Mouse (Mus musculus): Measurements from ENCODE around the gene Dlg1. TPM values are rescaled to one million over a fixed set of nuclear protein-coding genes. Genes with fewer than 3 reads are reported as not detected.
A peak's percentile ranks its signal among the peaks of the same experiment; 100 is the strongest.
"Not testable (repeated sequence)": the region's sequence is repeated elsewhere in the genome, so short reads cannot be mapped to it uniquely, and the experiment has no call there.

Gene Dlg1
- total RNA-seq, 1 experiment from 2014 or later: 70.2 TPM

DNA sequence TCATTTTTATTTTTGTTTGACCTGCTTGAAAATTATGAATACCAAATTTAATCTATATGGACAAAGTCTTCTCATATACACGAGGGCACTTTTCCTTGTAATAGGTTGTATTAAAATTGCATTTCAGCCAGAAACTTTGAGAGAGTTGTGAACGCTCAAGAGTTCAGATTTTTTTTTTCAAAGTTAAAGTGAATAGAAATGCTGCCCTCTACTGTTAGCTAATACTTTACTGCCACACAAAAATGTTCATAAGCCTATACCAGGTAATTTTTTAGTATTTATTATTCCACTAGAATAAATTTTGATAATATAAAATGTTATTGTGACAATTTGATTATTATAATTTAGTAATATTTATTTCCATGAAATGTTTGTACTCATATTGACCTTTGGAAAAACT is 42.0 kb downstream of the Dlg1 start:
- no peak for ATAC-seq (replicated peaks; ENCODE audit: insufficient number of reproducible peaks, low FRiP score, low TSS enrichment, poor library complexity, severe bottlenecking)

DNA sequence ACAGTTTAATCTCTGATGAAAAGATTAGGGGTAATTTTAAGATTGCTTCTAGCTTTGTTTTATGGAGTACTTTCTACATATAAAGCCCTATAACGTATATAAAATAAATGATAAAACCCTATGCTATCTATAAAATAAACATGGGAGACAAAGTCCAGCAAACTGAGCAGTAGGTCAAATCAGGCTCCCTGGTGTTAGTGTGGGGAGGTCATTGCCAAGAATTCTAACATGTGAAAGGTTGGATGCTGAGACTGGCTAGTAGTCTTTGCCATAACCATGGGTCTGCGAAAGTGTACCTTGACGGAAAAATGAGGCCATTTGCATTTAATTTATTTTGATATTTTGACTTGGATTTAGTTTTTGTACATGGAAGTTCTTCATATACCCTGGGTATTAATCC is 42.7 kb downstream of the Dlg1 start:
- no peak for ATAC-seq (replicated peaks; ENCODE audit: insufficient number of reproducible peaks, low FRiP score, low TSS enrichment, poor library complexity, severe bottlenecking)

DNA sequence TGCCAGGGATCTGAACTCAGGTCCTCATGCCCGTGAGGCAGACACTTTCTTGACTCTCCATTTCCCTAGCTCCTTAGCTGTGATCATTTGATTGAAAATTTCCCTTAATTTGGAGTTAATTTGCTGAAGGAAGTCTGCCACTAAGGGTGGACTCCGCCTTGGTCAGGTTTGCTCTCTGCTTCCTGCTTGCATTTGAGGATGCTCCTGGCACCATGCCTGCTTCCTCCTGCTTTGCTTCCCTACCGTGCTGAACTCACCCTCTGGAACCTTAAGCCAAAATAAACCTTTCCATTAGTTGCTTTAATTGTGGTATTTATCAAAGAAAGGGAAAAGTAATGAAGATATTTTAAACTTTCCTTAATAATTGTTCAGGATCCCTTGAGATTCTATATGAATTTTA is 44.1 kb downstream of the Dlg1 start:
- ATAC-seq (replicated peaks; ENCODE audit: insufficient number of reproducible peaks, low FRiP score, low TSS enrichment, poor library complexity, severe bottlenecking): no peak

DNA sequence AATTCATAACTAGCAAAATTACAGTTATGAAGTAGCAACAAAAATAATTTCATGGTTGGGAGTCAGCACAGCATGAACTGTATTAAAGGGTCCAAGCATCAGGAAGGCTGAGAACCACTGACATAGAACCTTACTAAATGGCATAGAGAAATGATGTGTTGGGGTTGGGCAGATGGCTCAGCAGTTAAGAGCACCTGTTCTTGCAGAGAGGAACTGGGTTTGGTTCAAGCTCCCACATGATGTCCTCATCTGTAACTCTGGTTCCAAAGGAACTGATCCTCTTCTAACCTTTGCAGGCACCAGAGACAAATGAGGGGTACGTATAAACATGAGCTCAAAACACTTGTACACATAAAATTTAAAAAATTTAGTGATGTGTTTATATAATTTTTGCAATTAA is 59.7 kb downstream of the Dlg1 start:
- no peak for ATAC-seq (replicated peaks; ENCODE audit: insufficient number of reproducible peaks, low FRiP score, low TSS enrichment, poor library complexity, severe bottlenecking)

DNA sequence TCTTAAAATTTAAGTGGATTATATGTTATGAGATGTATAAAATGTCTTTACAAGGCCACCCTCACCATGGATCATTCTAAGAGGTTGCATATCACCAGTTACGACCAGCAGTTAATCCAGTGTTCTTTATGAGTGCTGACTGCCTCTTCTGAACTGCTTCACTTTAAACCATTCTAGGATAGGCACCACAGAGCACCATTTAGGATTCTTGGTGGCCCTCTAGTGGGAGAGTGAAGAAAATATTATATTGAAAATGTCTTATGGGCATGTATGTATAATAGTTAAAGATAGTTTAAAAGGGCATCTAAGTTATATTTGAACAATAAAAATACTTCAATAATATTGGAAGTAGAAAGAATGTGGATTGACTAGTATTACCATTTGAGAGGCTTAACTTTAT is 60.9 kb downstream of the Dlg1 start:
- ATAC-seq (replicated peaks; ENCODE audit: insufficient number of reproducible peaks, low FRiP score, low TSS enrichment, poor library complexity, severe bottlenecking): no peak

DNA sequence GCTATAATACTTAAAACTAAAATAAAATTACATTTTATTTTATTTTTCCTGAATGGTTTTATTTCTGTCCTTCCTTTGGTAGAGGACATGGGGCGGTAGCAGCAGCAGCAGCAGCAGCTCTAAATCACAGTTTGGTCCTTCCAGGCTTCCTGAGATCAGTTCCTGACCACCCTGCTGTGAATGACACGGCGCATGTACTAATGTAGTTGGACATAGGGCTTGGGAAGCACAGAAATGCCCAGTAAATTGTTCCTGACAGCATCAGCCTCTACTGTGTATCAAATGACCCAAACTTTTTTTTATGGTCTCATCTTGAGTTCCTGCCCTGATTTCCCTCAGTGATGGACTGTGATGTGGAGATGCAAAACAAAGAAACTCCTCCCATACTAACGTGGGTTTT is 61.6 kb downstream of the Dlg1 start:
- ATAC-seq (replicated peaks; ENCODE audit: insufficient number of reproducible peaks, low FRiP score, low TSS enrichment, poor library complexity, severe bottlenecking): no peak

DNA sequence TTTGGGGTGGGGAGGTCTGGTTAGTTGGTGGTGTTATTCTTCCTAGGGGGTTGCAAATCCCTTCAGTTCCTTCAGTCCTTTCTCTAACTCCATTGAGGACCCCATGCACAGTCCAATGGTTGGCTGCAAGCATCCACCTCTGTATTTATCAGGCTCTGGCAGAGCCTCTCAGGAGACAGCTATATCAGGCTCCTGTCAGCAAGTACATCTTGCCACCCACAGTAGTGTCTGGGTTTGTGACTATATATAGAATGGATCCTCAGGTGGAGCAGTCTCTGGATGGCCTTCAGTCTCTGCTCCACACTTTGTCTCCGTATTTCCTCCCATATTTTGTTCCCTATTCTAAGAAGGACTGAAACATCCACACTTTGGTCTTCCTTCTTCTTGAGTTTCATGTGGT is 67.7 kb downstream of the Dlg1 start:
- ATAC-seq (replicated peaks; ENCODE audit: insufficient number of reproducible peaks, low FRiP score, low TSS enrichment, poor library complexity, severe bottlenecking): not testable (repeated sequence)

DNA sequence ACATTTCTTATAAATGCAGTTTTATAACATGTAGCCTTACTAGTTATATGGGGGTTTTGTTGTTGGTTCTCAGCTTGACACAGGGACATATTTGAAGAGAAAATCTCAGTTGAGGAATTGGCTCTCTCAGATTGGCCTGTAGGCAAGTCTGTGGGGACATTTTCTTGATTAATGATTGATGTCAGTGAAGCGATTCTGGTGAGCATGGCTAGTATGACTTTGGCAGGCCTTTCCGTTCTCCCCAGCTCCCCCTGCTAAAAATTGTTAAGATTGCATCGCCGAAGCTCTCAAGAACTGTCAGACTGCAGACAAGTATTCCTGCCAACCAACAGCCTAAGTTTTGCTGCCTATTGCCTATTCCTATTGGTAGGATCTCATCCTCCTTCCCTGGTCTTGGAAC is 73.8 kb downstream of the Dlg1 start:
- ATAC-seq (replicated peaks; ENCODE audit: insufficient number of reproducible peaks, low FRiP score, low TSS enrichment, poor library complexity, severe bottlenecking): no peak

DNA sequence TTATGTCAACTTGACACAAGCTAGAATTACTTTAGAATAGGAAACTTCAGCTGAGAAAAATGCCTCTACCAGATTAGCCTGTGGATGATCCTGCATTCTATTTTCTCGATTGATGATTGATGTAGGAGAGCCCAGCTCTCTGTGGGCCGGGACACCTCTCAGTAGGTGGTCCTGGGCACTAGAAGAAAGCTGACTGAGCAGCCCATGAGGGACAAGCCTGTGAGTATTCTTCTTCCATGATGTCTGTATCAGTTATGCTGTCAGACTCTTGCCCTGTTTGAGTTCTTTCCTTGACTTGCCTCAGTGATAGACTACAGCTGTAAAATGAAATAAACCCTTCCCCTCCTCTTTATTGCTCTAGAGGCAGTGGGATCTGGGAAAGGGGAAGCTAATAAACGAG is 74.5 kb downstream of the Dlg1 start:
- ATAC-seq (replicated peaks; ENCODE audit: insufficient number of reproducible peaks, low FRiP score, low TSS enrichment, poor library complexity, severe bottlenecking): no peak

DNA sequence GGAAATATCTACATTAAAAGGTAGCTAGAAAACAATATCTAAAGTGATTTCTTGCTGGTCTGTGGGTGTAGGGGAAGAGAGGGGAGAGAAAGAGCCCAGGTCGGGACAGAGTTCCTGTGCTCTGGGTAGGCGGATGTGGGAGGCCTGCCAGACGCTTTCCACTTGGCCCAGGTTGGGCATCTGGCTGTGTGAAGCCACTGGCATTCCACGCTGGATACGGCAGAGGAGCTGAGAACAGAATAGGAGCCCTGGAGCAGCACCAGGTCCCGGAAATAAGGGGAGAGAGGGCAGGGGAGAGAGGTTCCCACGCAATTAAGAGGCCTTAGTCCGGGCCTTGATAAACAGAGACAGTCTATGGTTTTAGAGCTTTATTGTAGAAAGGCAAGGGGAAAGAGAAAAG is 77.0 kb downstream of the Dlg1 start:
- ATAC-seq (replicated peaks; ENCODE audit: insufficient number of reproducible peaks, low FRiP score, low TSS enrichment, poor library complexity, severe bottlenecking): no peak

DNA sequence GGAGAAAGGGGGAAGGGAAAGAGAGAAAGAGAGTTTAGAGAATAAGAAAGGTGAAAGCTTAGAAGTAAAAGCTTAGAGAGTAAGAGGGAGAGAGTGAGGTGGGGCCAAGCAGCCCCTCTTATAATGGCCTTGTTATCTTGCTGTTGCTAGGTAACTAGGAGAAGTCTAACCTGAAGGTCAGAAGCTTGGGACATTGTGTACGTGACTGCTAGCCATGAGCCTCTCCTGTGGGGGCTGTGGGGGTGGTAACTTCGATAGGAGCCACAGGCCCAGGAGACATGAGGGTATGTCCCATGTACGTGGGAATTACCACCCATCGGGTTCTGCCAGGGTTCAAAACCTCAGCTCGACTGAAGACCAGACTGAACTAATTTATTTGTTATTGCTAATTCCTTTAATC is 77.5 kb downstream of the Dlg1 start:
- no peak for ATAC-seq (replicated peaks; ENCODE audit: insufficient number of reproducible peaks, low FRiP score, low TSS enrichment, poor library complexity, severe bottlenecking)

DNA sequence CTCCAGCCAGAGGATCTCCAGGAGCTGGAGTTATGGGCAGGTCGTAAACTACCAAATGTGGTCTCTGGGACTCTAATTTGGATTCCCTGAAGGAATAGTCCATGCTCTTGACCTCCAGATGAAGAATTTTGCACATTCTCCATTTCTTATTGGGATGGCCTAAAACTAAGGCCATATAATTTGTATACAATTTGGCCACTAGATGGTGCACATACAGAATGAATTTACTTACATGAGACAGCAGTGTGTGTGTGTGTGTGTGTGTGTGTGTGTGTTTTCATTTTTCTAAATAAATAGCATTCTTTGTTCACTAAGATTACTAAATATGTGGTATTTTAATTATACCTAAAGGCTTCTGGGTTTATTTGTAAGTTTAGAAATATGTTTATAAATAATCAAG is 87.3 kb downstream of the Dlg1 start:
- 0 out of 2 replicates have a peak, but pooled peaks have one; percentile 63 for ATAC-seq (replicated peaks; ENCODE audit: insufficient number of reproducible peaks, low FRiP score, low TSS enrichment, poor library complexity, severe bottlenecking)

DNA sequence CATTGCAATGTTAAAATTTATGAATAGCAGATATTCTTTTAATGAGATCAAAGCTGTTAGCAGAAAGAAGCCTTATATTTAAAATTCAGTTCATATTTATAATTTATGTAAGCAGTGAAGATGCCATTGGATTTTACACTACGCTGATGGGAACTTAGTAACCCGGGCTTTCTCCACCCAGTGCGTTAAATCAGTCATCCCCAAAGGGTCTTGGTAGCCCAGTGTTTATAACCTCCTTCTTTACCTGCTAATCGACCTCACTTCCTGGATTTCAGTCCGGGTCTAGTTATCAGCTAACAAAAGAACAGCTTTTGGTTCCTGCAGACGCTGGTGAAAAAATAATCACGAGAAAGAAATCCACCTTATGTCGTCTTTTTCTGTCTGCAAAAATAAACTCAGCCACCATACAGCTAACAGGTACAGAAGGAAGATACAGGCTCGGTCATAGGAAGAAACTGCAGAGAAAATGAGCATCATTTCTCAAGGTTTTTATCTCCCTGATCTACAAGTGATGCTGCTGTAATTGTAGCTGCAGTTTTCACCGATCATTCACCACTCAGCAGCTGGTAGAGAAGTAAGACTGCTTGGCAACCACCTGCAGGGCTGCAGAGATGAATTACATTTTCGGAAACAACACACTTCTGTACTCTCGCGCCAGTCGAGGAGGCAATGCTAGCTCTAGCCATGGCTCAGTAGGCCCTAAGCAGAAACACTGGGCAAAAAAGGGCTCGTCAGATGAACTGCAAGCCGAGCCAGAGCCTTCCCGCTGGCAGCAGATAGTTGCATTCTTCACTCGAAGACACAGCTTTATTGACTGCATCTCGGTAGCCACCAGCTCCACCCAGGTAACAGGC is 91.2 kb downstream of the Dlg1 start:
- peak; percentile 19; the same call in 1 of the 2 replicates for ATAC-seq (replicated peaks; ENCODE audit: insufficient number of reproducible peaks, low FRiP score, low TSS enrichment, poor library complexity, severe bottlenecking)

DNA sequence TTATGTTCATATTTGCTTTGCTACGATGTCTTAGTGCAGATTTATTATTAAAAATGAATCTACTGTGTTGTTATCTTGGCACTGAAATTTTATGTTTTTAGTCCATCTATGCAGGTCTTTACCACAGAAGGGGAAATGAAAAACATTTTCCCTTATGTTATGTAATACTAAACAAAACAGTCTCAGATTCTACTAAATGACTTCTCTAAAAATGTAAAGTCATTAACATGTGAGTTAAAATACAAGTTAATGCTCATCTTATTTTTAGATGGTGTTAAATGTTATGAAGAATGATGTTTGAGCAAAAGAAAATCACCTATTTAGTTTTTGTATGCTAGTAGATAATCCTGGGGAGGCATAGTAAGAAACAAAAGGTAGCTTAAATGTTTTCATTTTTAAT is 91.8 kb downstream of the Dlg1 start:
- ATAC-seq (replicated peaks; ENCODE audit: insufficient number of reproducible peaks, low FRiP score, low TSS enrichment, poor library complexity, severe bottlenecking): 0 out of 2 replicates have a peak, but pooled peaks have one; percentile 47

DNA sequence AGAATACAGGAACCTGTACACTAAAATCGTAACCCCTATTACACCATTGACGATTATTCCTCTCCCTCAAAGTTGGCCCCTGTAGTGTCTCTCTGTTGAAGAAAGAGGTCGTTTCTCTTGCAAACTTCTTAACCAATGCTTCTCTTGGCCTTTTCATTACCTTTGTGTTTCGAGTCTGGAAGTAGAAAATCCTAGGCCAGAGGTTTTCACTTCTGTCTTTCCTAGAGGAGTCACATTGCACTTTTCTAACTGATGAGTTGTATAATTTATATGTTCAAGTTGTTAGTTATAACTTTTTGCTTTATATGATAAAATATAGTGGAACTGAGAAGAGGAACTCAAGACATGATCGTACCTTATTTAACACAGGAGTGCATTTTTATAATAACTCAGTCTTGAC is 93.2 kb downstream of the Dlg1 start:
- no peak for ATAC-seq (replicated peaks; ENCODE audit: insufficient number of reproducible peaks, low FRiP score, low TSS enrichment, poor library complexity, severe bottlenecking)

DNA sequence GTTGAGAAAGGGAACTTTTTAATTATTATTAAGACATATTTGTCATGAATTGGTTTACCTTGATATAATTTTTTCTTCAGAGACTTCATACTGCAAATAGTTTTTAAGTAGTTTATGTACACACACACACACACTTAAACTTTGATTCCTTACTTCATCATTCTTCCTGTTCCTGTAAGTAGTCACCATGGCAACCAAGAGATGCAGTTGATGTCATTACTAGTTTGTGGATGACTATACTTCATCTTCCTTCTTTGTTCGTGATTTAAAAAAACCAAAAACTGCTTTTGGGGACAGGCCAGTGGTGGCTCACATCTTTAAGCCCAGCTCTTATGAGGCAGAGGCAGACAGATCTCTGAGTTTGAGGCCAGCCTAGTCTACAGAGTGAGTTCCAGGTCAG is 94.4 kb downstream of the Dlg1 start:
- ATAC-seq (replicated peaks; ENCODE audit: insufficient number of reproducible peaks, low FRiP score, low TSS enrichment, poor library complexity, severe bottlenecking): peak; percentile 70; the same call in 1 of the 2 replicates

DNA sequence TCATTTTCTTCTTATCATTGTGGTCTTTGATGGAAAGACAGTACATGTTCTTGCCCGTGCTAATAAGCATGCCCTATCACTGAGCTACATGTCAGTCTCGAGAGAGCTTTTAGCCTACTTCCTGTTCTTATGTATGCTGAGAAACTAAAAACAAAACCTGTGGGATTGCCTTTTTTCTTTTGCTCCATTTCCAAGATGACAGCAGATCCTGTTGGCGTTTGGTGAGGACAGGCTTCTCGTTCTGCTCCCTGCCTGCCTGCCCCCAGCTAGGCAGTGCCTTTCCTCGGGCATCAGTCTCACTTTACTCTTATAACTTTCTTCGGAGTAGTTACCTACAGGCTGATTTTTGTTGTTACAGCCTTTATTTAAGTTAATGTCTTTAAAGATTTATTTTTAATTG is 96.2 kb downstream of the Dlg1 start:
- ATAC-seq (replicated peaks; ENCODE audit: insufficient number of reproducible peaks, low FRiP score, low TSS enrichment, poor library complexity, severe bottlenecking): no peak

DNA sequence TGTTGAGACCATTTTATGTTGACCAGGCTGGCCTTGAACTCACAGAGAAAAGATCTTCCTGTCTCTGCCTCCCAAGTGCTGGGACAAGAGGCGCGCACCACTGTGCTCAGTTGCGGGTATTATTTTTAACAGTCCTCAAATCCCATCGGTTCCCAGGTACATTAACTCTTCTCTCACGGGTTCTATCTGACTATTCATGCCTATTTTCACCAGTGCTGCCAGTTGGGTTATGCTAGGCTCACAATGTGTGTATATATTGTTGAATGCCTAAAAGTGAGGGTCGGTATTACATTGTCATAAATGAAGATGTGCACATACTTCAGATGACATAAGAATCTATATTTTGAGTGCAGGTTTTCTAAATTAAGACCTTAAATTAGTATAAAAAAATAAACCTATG is 103.1 kb downstream of the Dlg1 start:
- no peak for ATAC-seq (replicated peaks; ENCODE audit: insufficient number of reproducible peaks, low FRiP score, low TSS enrichment, poor library complexity, severe bottlenecking)

DNA sequence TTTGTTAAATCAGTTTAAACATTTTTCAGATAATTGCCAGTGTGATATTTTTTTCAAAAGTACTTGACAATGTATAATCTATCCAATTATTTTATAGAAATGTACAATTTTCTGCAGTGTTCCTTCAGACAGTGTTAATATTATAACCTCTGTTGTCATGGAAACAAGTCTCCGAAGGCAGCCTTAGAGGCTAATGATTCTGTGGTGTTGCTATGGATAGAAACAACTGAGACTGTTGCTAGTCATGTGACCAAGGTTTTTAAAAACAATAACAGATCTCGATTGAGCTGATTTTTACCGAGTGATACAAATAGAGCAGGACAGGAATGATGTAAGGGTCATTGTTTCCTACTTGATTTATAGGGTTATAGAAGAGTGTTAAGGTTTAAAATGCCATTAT is 103.5 kb downstream of the Dlg1 start:
- no peak for ATAC-seq (replicated peaks; ENCODE audit: insufficient number of reproducible peaks, low FRiP score, low TSS enrichment, poor library complexity, severe bottlenecking)

DNA sequence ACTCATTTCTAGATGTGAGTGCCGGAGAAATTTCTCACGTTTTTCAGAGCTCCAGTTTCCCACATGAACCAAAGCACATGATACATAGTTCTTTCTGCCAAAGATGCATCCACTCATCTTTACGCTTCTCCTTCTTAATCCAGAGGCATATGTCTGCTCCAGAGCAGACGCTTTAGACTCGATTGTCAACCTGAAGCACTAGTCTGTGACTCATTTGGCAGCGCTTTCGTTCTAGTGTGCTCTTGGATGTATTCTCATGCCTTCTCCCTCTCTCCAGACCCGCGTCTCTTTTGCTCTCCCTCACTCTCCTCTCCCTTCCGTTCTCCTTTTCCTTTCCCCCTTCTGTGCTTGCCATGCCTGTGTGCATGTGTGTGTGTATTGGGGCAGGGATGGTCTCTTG is 112.7 kb downstream of the Dlg1 start:
- no peak for ATAC-seq (replicated peaks; ENCODE audit: insufficient number of reproducible peaks, low FRiP score, low TSS enrichment, poor library complexity, severe bottlenecking)

DNA sequence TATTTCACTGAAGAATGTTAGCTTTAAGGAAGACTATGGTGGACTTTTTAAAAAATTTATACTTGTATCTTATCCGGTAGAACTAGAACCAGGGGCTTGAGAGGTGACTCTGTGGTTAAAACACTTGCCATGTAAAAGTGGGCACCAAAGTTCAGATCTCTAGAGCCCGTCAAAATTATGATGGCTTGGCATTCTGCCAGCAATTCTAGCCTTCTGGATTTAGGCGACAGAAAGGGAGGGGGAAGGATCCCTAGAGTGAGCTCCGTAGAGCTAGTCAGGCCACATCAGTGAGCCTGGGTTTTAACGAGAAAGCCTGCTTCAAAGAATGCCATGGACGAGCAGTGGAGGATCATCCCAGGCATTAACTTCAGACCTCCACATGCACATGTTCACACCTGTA is 117.8 kb downstream of the Dlg1 start:
- no peak for ATAC-seq (replicated peaks; ENCODE audit: insufficient number of reproducible peaks, low FRiP score, low TSS enrichment, poor library complexity, severe bottlenecking)
